In the genomic region with DNA sequence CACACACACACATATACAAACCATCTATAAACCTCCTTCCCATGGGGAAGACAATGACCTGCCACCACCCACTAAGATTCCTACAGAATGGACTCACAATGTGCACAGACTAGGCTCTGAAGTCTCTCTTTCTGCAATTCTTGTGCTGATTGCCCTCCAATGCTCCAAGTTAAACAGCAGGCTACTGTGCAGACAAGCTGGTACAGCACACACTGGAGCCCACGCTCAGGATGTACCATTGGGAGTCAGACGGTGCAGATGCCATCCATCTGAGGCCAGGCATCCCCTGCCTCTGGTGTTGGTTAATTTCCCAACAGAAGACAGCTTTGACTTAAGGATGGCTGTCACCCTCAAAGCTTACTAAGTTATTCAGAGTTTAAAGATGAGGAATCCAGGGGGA, we compare ENCODE assay signal across 15 mouse cellular contexts.
DNase-seq lines count a peak whose midpoint lies in the region; ATAC-seq and TF ChIP-seq lines count a peak whose summit lies in the region.
"Had no signal": no experiment of that assay in that cellular context is flagged by ENCODE, and none has a peak within 500 bp of the region (broad histone marks: within the 10 kb centered on the region; RNA-seq: fewer than 3 reads in every experiment).

No protein-coding gene starts in this region.

- H3K4me3 ChIP-seq in embryonic facial prominence, embryonic 10.5 days = no peak overlapping the region
- no peak overlapping the region for H3K4me3 ChIP-seq in intestine, postnatal 0 days (ENCODE audit: low read depth, low read length)
- no peak overlapping the region for H3K4me3 ChIP-seq in limb, embryonic 15.5 days
- H3K4me3 ChIP-seq: hindbrain, embryonic 13.5 days; limb, embryonic 13.5 days had no signal

- no peaks in the 10 kb centered on the region for H3K9me3 ChIP-seq in embryonic facial prominence, embryonic 10.5 days
- H3K9me3 ChIP-seq in intestine, postnatal 0 days (ENCODE audit: control insufficient read depth) = no peaks in the 10 kb centered on the region
- H3K9me3 ChIP-seq in limb, embryonic 15.5 days = no peaks in the 10 kb centered on the region
- H3K9me3 ChIP-seq: hindbrain, embryonic 13.5 days; limb, embryonic 13.5 days had no signal

- no peaks in the 10 kb centered on the region for H3K36me3 ChIP-seq in embryonic facial prominence, embryonic 10.5 days (replicated peaks)
- no peaks in the 10 kb centered on the region for H3K36me3 ChIP-seq in intestine, postnatal 0 days (ENCODE audit: control insufficient read depth, insufficient read depth)
- H3K36me3 ChIP-seq in limb, embryonic 15.5 days = no peaks in the 10 kb centered on the region
- H3K36me3 ChIP-seq: hindbrain, embryonic 13.5 days; limb, embryonic 13.5 days had no signal

- 77% methylated on average over 2 of the region's 2 CpGs for WGBS in embryonic facial prominence, embryonic 10.5 days
- WGBS in intestine, postnatal 0 days = 79% methylated on average over 2 of the region's 2 CpGs
- 71% methylated on average over 2 of the region's 2 CpGs for WGBS in limb, embryonic 15.5 days

- H3K4me2 ChIP-seq in intestine, postnatal 0 days (replicated peaks; ENCODE audit: low read depth) = no peak overlapping the region
- no peak overlapping the region for H3K4me2 ChIP-seq in limb, embryonic 15.5 days
- H3K4me2 ChIP-seq: limb, embryonic 13.5 days had no signal

- H3K4me1 ChIP-seq in embryonic facial prominence, embryonic 10.5 days = peaks cover 63% of the 10 kb centered on the region
- no peaks in the 10 kb centered on the region for H3K4me1 ChIP-seq in intestine, postnatal 0 days (replicated peaks; ENCODE audit: control insufficient read depth, insufficient read depth, low read length)
- peaks cover 46% of the 10 kb centered on the region for H3K4me1 ChIP-seq in limb, embryonic 15.5 days

- peak overlapping the region; percentile 2; the same call in 1 of the 2 replicates for H3K27ac ChIP-seq in embryonic facial prominence, embryonic 10.5 days (replicated peaks)
- H3K27ac ChIP-seq in intestine, postnatal 0 days (ENCODE audit: low read depth, low read length) = peak overlapping the region; percentile 41; the same call in 1 of the 2 replicates
- peak overlapping the region; percentile 8; the same call in 1 of the 2 replicates for H3K27ac ChIP-seq in limb, embryonic 15.5 days

- no peak overlapping the region for H3K9ac ChIP-seq in intestine, postnatal 0 days (ENCODE audit: low read depth, low read length)
- no peak overlapping the region for H3K9ac ChIP-seq in limb, embryonic 15.5 days
- H3K9ac ChIP-seq: hindbrain, embryonic 13.5 days; limb, embryonic 13.5 days; liver, postnatal 0 days had no signal

- H3K27me3 ChIP-seq in embryonic facial prominence, embryonic 10.5 days (replicated peaks; ENCODE audit: low read depth, poor library complexity, severe bottlenecking) = peaks cover 70% of the 10 kb centered on the region
- H3K27me3 ChIP-seq in intestine, postnatal 0 days (replicated peaks; ENCODE audit: control insufficient read depth, insufficient read depth, low read length) = no peaks in the 10 kb centered on the region
- no peaks in the 10 kb centered on the region for H3K27me3 ChIP-seq in limb, embryonic 15.5 days
- H3K27me3 ChIP-seq: limb, embryonic 13.5 days had no signal

- TF ChIP-seq CTCF in intestine, postnatal 0 days (IDR thresholded peaks at IDR 0.05; ENCODE audit: low read depth) = no peak

- no peak for ATAC-seq in intestine, postnatal 0 days
- no peak for ATAC-seq in limb, embryonic 15.5 days (ENCODE audit: insufficient number of reproducible peaks, low FRiP score, low TSS enrichment, low read depth)
- ATAC-seq: liver, postnatal 0 days had no signal

- DNase-seq in frontal cortex, postnatal 36 days (ENCODE audit: low spot score in 2 of 2) = peak; percentile 27 to 28
- DNase-seq in frontal cortex, postnatal 14 days (ENCODE audit: low spot score in 2 of 2) = no peak
- DNase-seq in embryonic facial prominence, embryonic 10.5 days (ENCODE audit: low spot score) = no peak
- no peak for DNase-seq in yolk sac, embryonic 10.5 days (ENCODE audit: low spot score)
- no peak for DNase-seq in thymus, postnatal 36 days
- DNase-seq in thymus, postnatal 0 days (ENCODE audit: low spot score) = no peak
- DNase-seq: adrenal gland, postnatal 36 days; cerebellum, postnatal 25 days; kidney, adult 8-10 months; liver, postnatal 0 days; midbrain, embryonic 14.5 days had no signal

Comparison
In these comparisons a context has a peak if more than half of its experiments do, and no peak if none do; other contexts are left out.
1. DNase-seq: peak in frontal cortex, postnatal 36 days (2 of 2); none in frontal cortex, postnatal 14 days (0 of 2), embryonic facial prominence, embryonic 10.5 days (single experiment), yolk sac, embryonic 10.5 days (single experiment), thymus, postnatal 36 days (0 of 2) and thymus, postnatal 0 days (single experiment).
2. Peak in every context shown above with its lines, with median percentiles within 50 percentile points of each other: H3K27ac ChIP-seq.